Mouse (Mus musculus): ENCODE results near the gene Idh3g. TPM values are rescaled to one million over a fixed set of nuclear protein-coding genes. Genes with fewer than 3 reads are reported as not detected.

Idh3g gene
- polyA plus RNA-seq (2015; fragmentation: Illumina TruSeq; extraction: RNeasy Lipid Tissue Mini Kit (QIAGEN cat#74804); ENCODE audit: insufficient read depth, low replicate concordance), result 132 TPM

GRCm38 (mm10) chrX:73786364-73787224 is at the start of gene Idh3g, which contains the start of gene Ssr4:
Gene Idh3g, minus strand, starts transcription at chrX:73786897.
Gene Ssr4, plus strand, starts transcription at chrX:73787028.

GRCm38 (mm10) chrX:73824185-73825151 is 37.8 kb upstream of the Idh3g start, which contains the start of gene Pdzd4:
Gene Pdzd4, minus strand, starts transcription at chrX:73824969.

GRCm38 (mm10) chrX:73774168-73774760 is 12.4 kb downstream of the Idh3g start, which contains the start of gene Srpk3:
Gene Srpk3, plus strand, starts transcription at chrX:73774405.

GRCm38 (mm10) chrX:73756334-73757140 is 30.2 kb downstream of the Idh3g start, which contains the start of gene Plxnb3:
Gene Plxnb3, plus strand, starts transcription at chrX:73757090.

Other genes starting within 250 kb of the Idh3g start
- gene Dusp9, start 147.5 kb downstream of the Idh3g start, polyA plus RNA-seq (2015; fragmentation: Illumina TruSeq; extraction: RNeasy Lipid Tissue Mini Kit (QIAGEN cat#74804); ENCODE audit: insufficient read depth, low replicate concordance), result 0.32 TPM
- 1.4 TPM for gene Pnck, start 126.8 kb downstream of the Idh3g start, polyA plus RNA-seq (2015; fragmentation: Illumina TruSeq; extraction: RNeasy Lipid Tissue Mini Kit (QIAGEN cat#74804); ENCODE audit: insufficient read depth, low replicate concordance)
- 6.1 TPM for gene Slc6a8, start 113.7 kb downstream of the Idh3g start, polyA plus RNA-seq (2015; fragmentation: Illumina TruSeq; extraction: RNeasy Lipid Tissue Mini Kit (QIAGEN cat#74804); ENCODE audit: insufficient read depth, low replicate concordance)
- gene Bcap31, start 70.7 kb downstream of the Idh3g start, polyA plus RNA-seq (2015; fragmentation: Illumina TruSeq; extraction: RNeasy Lipid Tissue Mini Kit (QIAGEN cat#74804); ENCODE audit: insufficient read depth, low replicate concordance), result 219 TPM
- 30.5 TPM for gene Abcd1, start 70.3 kb downstream of the Idh3g start, polyA plus RNA-seq (2015; fragmentation: Illumina TruSeq; extraction: RNeasy Lipid Tissue Mini Kit (QIAGEN cat#74804); ENCODE audit: insufficient read depth, low replicate concordance)
- gene Plxnb3, start 29.8 kb downstream of the Idh3g start, polyA plus RNA-seq (2015; fragmentation: Illumina TruSeq; extraction: RNeasy Lipid Tissue Mini Kit (QIAGEN cat#74804); ENCODE audit: insufficient read depth, low replicate concordance), result 0.32 TPM
- gene Srpk3, start 12.5 kb downstream of the Idh3g start, polyA plus RNA-seq (2015; fragmentation: Illumina TruSeq; extraction: RNeasy Lipid Tissue Mini Kit (QIAGEN cat#74804); ENCODE audit: insufficient read depth, low replicate concordance), result 65.4 TPM
- 171 TPM for gene Ssr4, start 131 bp upstream of the Idh3g start, polyA plus RNA-seq (2015; fragmentation: Illumina TruSeq; extraction: RNeasy Lipid Tissue Mini Kit (QIAGEN cat#74804); ENCODE audit: insufficient read depth, low replicate concordance)
- gene Pdzd4, start 38.1 kb upstream of the Idh3g start, polyA plus RNA-seq (2015; fragmentation: Illumina TruSeq; extraction: RNeasy Lipid Tissue Mini Kit (QIAGEN cat#74804); ENCODE audit: insufficient read depth, low replicate concordance), result 2.9 TPM
- gene Avpr2, start 105.2 kb upstream of the Idh3g start, polyA plus RNA-seq (2015; fragmentation: Illumina TruSeq; extraction: RNeasy Lipid Tissue Mini Kit (QIAGEN cat#74804); ENCODE audit: insufficient read depth, low replicate concordance), result not detected
- gene L1cam, start 109.2 kb upstream of the Idh3g start, polyA plus RNA-seq (2015; fragmentation: Illumina TruSeq; extraction: RNeasy Lipid Tissue Mini Kit (QIAGEN cat#74804); ENCODE audit: insufficient read depth, low replicate concordance), result 9.2 TPM
- gene Arhgap4, start 135.0 kb upstream of the Idh3g start, polyA plus RNA-seq (2015; fragmentation: Illumina TruSeq; extraction: RNeasy Lipid Tissue Mini Kit (QIAGEN cat#74804); ENCODE audit: insufficient read depth, low replicate concordance), result 171 TPM
- 54.0 TPM for gene Naa10, start 135.0 kb upstream of the Idh3g start, polyA plus RNA-seq (2015; fragmentation: Illumina TruSeq; extraction: RNeasy Lipid Tissue Mini Kit (QIAGEN cat#74804); ENCODE audit: insufficient read depth, low replicate concordance)
- 19.0 TPM for gene Renbp, start 144.0 kb upstream of the Idh3g start, polyA plus RNA-seq (2015; fragmentation: Illumina TruSeq; extraction: RNeasy Lipid Tissue Mini Kit (QIAGEN cat#74804); ENCODE audit: insufficient read depth, low replicate concordance)
- 76.2 TPM for gene Hcfc1, start 179.5 kb upstream of the Idh3g start, polyA plus RNA-seq (2015; fragmentation: Illumina TruSeq; extraction: RNeasy Lipid Tissue Mini Kit (QIAGEN cat#74804); ENCODE audit: insufficient read depth, low replicate concordance)
- gene Irak1, start 237.0 kb upstream of the Idh3g start, polyA plus RNA-seq (2015; fragmentation: Illumina TruSeq; extraction: RNeasy Lipid Tissue Mini Kit (QIAGEN cat#74804); ENCODE audit: insufficient read depth, low replicate concordance), result 130 TPM

All from spleen, adult 10 weeks (tissue).